Comparison of ENCODE assay signal across 22 mouse cellular contexts in genomic region chr13:112765654-112766053, GRCm38 (mm10). TPM values are rescaled to one million over a fixed set of nuclear protein-coding genes. Genes with fewer than 3 reads are reported as not detected.
DNase-seq lines count a peak whose midpoint lies in the region; ATAC-seq and TF ChIP-seq lines count a peak whose summit lies in the region.
"Had no signal": no experiment of that assay in that cellular context is flagged by ENCODE, and none has a peak within 500 bp of the region (broad histone marks: within the 10 kb centered on the region; RNA-seq: fewer than 3 reads in every experiment).

No protein-coding gene starts in this region.

- H3K36me3 ChIP-seq in heart, adult 2 months (ENCODE audit: control insufficient read depth, insufficient read depth, low read length) = peaks cover 25% of the 10 kb centered on the region
- H3K36me3 ChIP-seq in heart, embryonic 12.5 days = no peaks in the 10 kb centered on the region
- H3K36me3 ChIP-seq in kidney, postnatal 0 days (ENCODE audit: insufficient read depth, low read length) = no peaks in the 10 kb centered on the region
- H3K36me3 ChIP-seq in G1E (replicated peaks) = no peaks in the 10 kb centered on the region
- H3K36me3 ChIP-seq: forebrain, embryonic 15.5 days; heart, embryonic 15.5 days; hindbrain, embryonic 15.5 days had no signal

- H3K4me3 ChIP-seq in heart, adult 2 months = no peak overlapping the region
- H3K4me3 ChIP-seq in heart, embryonic 12.5 days = no peak overlapping the region
- H3K4me3 ChIP-seq in kidney, postnatal 0 days (replicated peaks; ENCODE audit: low read depth, low read length) = no peak overlapping the region
- H3K4me3 ChIP-seq in G1E (ENCODE audit: low read depth, low read length) = no peak overlapping the region
- H3K4me3 ChIP-seq: embryonic facial prominence, embryonic 10.5 days; erythroblast, embryonic 14.5 days; forebrain, embryonic 15.5 days; heart, embryonic 10.5 days; heart, embryonic 15.5 days; hindbrain, embryonic 10.5 days; hindbrain, embryonic 15.5 days had no signal

- no peak overlapping the region for H3K4me2 ChIP-seq in heart, embryonic 12.5 days
- no peak overlapping the region for H3K4me2 ChIP-seq in kidney, postnatal 0 days (ENCODE audit: low read length)
- H3K4me2 ChIP-seq: forebrain, embryonic 15.5 days; heart, embryonic 15.5 days; hindbrain, embryonic 15.5 days had no signal

- H3K27me3 ChIP-seq in heart, adult 2 months (ENCODE audit: control insufficient read depth, insufficient read depth, low read length) = no peaks in the 10 kb centered on the region
- H3K27me3 ChIP-seq in heart, embryonic 12.5 days (replicated peaks) = no peaks in the 10 kb centered on the region
- no peaks in the 10 kb centered on the region for H3K27me3 ChIP-seq in kidney, postnatal 0 days (ENCODE audit: insufficient read depth, low read length)
- no peaks in the 10 kb centered on the region for H3K27me3 ChIP-seq in G1E (ENCODE audit: insufficient read depth, low read length)
- H3K27me3 ChIP-seq: CH12.LX; forebrain, embryonic 15.5 days; heart, embryonic 15.5 days; hindbrain, embryonic 15.5 days had no signal

- ATAC-seq in heart, embryonic 12.5 days (ENCODE audit: insufficient number of reproducible peaks, low FRiP score) = no peak
- no peak for ATAC-seq in kidney, postnatal 0 days (replicated peaks; ENCODE audit: low FRiP score, low read depth)
- ATAC-seq in G1E (ENCODE audit: extremely low read depth, insufficient number of reproducible peaks, low FRiP score, poor library complexity, severe bottlenecking) = peak; percentile 32
- ATAC-seq in erythroblast, adult 5-6 weeks (replicated peaks; ENCODE audit: low FRiP score, poor library complexity, severe bottlenecking) = 0 out of 2 replicates have a peak, but pooled peaks have one; percentile 33
- ATAC-seq: forebrain, embryonic 15.5 days; intestine, embryonic 16.5 days had no signal

- H3K9ac ChIP-seq in heart, adult 2 months (ENCODE audit: low read depth, low read length) = no peak overlapping the region
- no peak overlapping the region for H3K9ac ChIP-seq in heart, embryonic 12.5 days
- H3K9ac ChIP-seq in kidney, postnatal 0 days (ENCODE audit: low read depth, low read length) = no peak overlapping the region
- H3K9ac ChIP-seq: forebrain, embryonic 15.5 days; heart, embryonic 15.5 days; hindbrain, embryonic 15.5 days had no signal

- 32% methylated on average over 3 of the region's 3 CpGs for WGBS in heart, adult 2 months
- WGBS in heart, embryonic 12.5 days = 86% methylated on average over 3 of the region's 3 CpGs
- 93% methylated on average over 3 of the region's 3 CpGs for WGBS in kidney, postnatal 0 days

- no peak for TF ChIP-seq CTCF in heart, adult 2 months (IDR thresholded peaks at IDR 0.05)
- no peak for TF ChIP-seq CTCF in kidney, postnatal 0 days (IDR thresholded peaks at IDR 0.05; ENCODE audit: low read depth)
- no peak for TF ChIP-seq CTCF in G1E (IDR thresholded peaks at IDR 0.05; ENCODE audit: low read depth, low read length)

- no peak for TF ChIP-seq POLR2A in heart, adult 2 months (IDR thresholded peaks at IDR 0.05; ENCODE audit: insufficient read depth, low read depth, low read length)

- peaks cover 39% of the 10 kb centered on the region for H3K4me1 ChIP-seq in heart, adult 2 months (ENCODE audit: control insufficient read depth, insufficient read depth, low read length)
- peaks cover 22% of the 10 kb centered on the region for H3K4me1 ChIP-seq in heart, embryonic 12.5 days (replicated peaks)
- H3K4me1 ChIP-seq in kidney, postnatal 0 days (replicated peaks; ENCODE audit: insufficient read depth, low read length) = peaks cover 10% of the 10 kb centered on the region
- H3K4me1 ChIP-seq in G1E (ENCODE audit: insufficient read depth, low read depth, low read length) = peaks cover 65% of the 10 kb centered on the region
- H3K4me1 ChIP-seq: forebrain, embryonic 15.5 days had no signal

- H3K79me2 ChIP-seq in heart, adult 2 months (replicated peaks; ENCODE audit: control insufficient read depth, insufficient read depth, low read length) = no peaks in the 10 kb centered on the region

- no peak for TF ChIP-seq EP300 in heart, adult 2 months (IDR thresholded peaks at IDR 0.05; ENCODE audit: insufficient read depth, low read depth, low read length)

- intact Hi-C loops in heart, adult 2 months (cut with DNase I) = loop anchor here (2.0 kb wide), 1 partner anchor 35 kb away; the partner anchor contains the start of gene Plpp1

- DNase-seq in heart, adult 2 months = no peak
- no peak for DNase-seq in kidney, postnatal 0 days (ENCODE audit: low spot score)
- no peak for DNase-seq in kidney, postnatal 4 days
- DNase-seq in G1E (ENCODE audit: low spot score) = no peak
- no peak for DNase-seq in natural killer cell, adult 2 months (ENCODE audit: low spot score in 2 of 2)
- DNase-seq in frontal cortex, postnatal 36 days (ENCODE audit: low spot score in 2 of 2) = no peak
- DNase-seq: adrenal gland, postnatal 10 days; cerebellum, adult 11-12 months; cerebellum, adult 9-10 months; gastrocnemius, postnatal 25 days had no signal

- H3K9me3 ChIP-seq in heart, embryonic 12.5 days (replicated peaks) = peaks cover 12% of the 10 kb centered on the region
- H3K9me3 ChIP-seq in kidney, postnatal 0 days (replicated peaks; ENCODE audit: low read length) = no peaks in the 10 kb centered on the region
- no peaks in the 10 kb centered on the region for H3K9me3 ChIP-seq in G1E (replicated peaks)

- H3K27ac ChIP-seq in heart, adult 2 months = peak overlapping the region; percentile 96
- H3K27ac ChIP-seq in heart, embryonic 12.5 days (ENCODE audit: poor library complexity, severe bottlenecking) = no peak overlapping the region
- H3K27ac ChIP-seq in kidney, postnatal 0 days = peak overlapping the region; percentile 31; the same call in 1 of the 2 replicates
- H3K27ac ChIP-seq: embryonic facial prominence, embryonic 10.5 days; forebrain, embryonic 15.5 days; heart, embryonic 10.5 days; heart, embryonic 15.5 days; hindbrain, embryonic 10.5 days; hindbrain, embryonic 15.5 days had no signal

RNA-seq across cellular contexts. Expression of gene Plpp1, which starts 34.9 kb away (rescaled TPM):
- 10 to 100 TPM; 51.5 to 51.6 TPM for total RNA-seq in heart, adult 2 months (2021)
- polyA plus RNA-seq in heart, adult 2 months (2012; rRNA removed) = 70.0 and 106 TPM in 2 replicates
- polyA plus RNA-seq in heart, embryonic 12.5 days (2016; fragmentation: Nextera tagmentation; extraction: Ambion mirVana) = 46.9 and 49.0 TPM in 2 replicates
- 135 TPM in 2 replicates for polyA plus RNA-seq in kidney, postnatal 0 days (2015; fragmentation: Nextera tagmentation; extraction: Ambion mirVana)
- total RNA-seq in G1E (2014; fragmentation: Nextera tagmentation) = 12.3 and 19.4 TPM in 2 replicates
- 1.5 and 2.1 TPM in 2 replicates for total RNA-seq in G1E (2017)
- polyA plus RNA-seq in G1E (2012) = 3.4 and 3.5 TPM in 2 replicates
- total RNA-seq in erythroblast, adult 5-6 weeks (2015; ENCODE audit: low replicate concordance) = 89.2 and 96.3 TPM in 2 replicates
- total RNA-seq in erythroblast, adult 5-6 weeks (2017; ENCODE audit: low replicate concordance) = 68.1 and 85.5 TPM in 2 replicates
- total RNA-seq: granulocyte monocyte progenitor cell, adult 5-6 weeks had no signal

Comparison
In these comparisons a context has a peak if more than half of its experiments do, and no peak if none do; other contexts are left out.
1. ATAC-seq: peak in G1E (single experiment) and erythroblast, adult 5-6 weeks (single experiment); none in heart, embryonic 12.5 days (single experiment) and kidney, postnatal 0 days (single experiment).
2. RNA of gene Plpp1, which starts 34.9 kb away (polyA plus RNA-seq): 135 TPM in kidney, postnatal 0 days, 70.0 to 106 TPM in heart, adult 2 months and 46.9 to 49.0 TPM in heart, embryonic 12.5 days; 3.4 to 3.5 TPM in G1E; every median in the first group is over 10 times any median in the second.